Mouse (Mus musculus) myocyte (in vitro differentiated cells): ENCODE measurements around the gene Stk36. TPM values are rescaled to one million over a fixed set of nuclear protein-coding genes. Genes with fewer than 3 reads are reported as not detected.
A peak's percentile ranks its signal among the peaks of the same experiment; 100 is the strongest.

Source experiments
- H3K27me3 ChIP-seq: one replicate; pipeline ENCODE4 v1.6.1; 2011; ENCODE audit not compliant: control insufficient read depth, insufficient read depth, insufficient read length
- H3K36me3 ChIP-seq: one replicate; pipeline ENCODE4 v1.6.1; 2011; ENCODE audit not compliant: control insufficient read depth, insufficient read depth
- H3K4me2 ChIP-seq: one replicate; pipeline ENCODE4 v1.6.1; 2011; ENCODE audit warnings: low read depth, control low read depth
- H3K4me3 ChIP-seq: one replicate; pipeline ENCODE4 v1.5.1; 2011; ENCODE audit warnings: mild to moderate bottlenecking, control low read depth, moderate library complexity
- H3K79me2 ChIP-seq: one replicate; pipeline ENCODE4 v1.6.1; 2011; ENCODE audit not compliant: control insufficient read depth, insufficient read depth
- H3ac ChIP-seq: one replicate; pipeline ENCODE4 v1.6.1; 2011; ENCODE audit not compliant: control insufficient read depth, insufficient read length
- CEBPB ChIP-seq: IDR thresholded peaks from 2 replicates; pipeline ENCODE4 v1.6.1; 2011; ENCODE audit warnings: mild to moderate bottlenecking, moderate library complexity; ENCODE audit not compliant: poor library complexity, insufficient read depth, severe bottlenecking
- E2F4 ChIP-seq: IDR thresholded peaks from one replicate; pipeline ENCODE4 v1.6.1; 2011; ENCODE audit warnings: mild to moderate bottlenecking, control low read depth, moderate library complexity; ENCODE audit not compliant: insufficient read depth
- MAX ChIP-seq: IDR thresholded peaks from one replicate; pipeline ENCODE4 v1.6.1; 2011; ENCODE audit warnings: low read depth, mild to moderate bottlenecking, control low read depth
- MYOD1 ChIP-seq, 3 experiments: IDR thresholded peaks; one replicate each; pipeline ENCODE4 v1.6.1; 2011; ENCODE audit warnings: control low read depth in 2 of 3, low read depth in 2 of 3, mild to moderate bottlenecking in 2 of 3, moderate library complexity in 1 of 3; ENCODE audit not compliant: insufficient read length in 2 of 3, control insufficient read depth in 1 of 3
- MYOG ChIP-seq, 3 experiments: IDR thresholded peaks; one replicate each; pipeline ENCODE4 v1.6.1; 2011; ENCODE audit warnings: control low read depth in 2 of 3, low read depth in 2 of 3, mild to moderate bottlenecking in 2 of 3; ENCODE audit not compliant: insufficient read length in 2 of 3, control insufficient read depth in 1 of 3, insufficient read depth in 1 of 3
- POLR2A ChIP-seq: IDR thresholded peaks from one replicate; pipeline ENCODE4 v1.6.1; 2011; ENCODE audit warnings: low read depth, mild to moderate bottlenecking, control low read depth, moderate library complexity; ENCODE audit not compliant: insufficient read length
- POLR2AphosphoS2 ChIP-seq: IDR thresholded peaks from one replicate; pipeline ENCODE4 v1.6.1; 2011; ENCODE audit warnings: low read depth, control low read depth; ENCODE audit not compliant: insufficient read length
- REST ChIP-seq: IDR thresholded peaks from one replicate; pipeline ENCODE4 v1.6.1; 2011; ENCODE audit warnings: mild to moderate bottlenecking, control low read depth, moderate library complexity; ENCODE audit not compliant: insufficient read depth, insufficient read length
- SRF ChIP-seq: IDR thresholded peaks from one replicate; pipeline ENCODE4 v1.6.1; 2011; ENCODE audit warnings: low read depth; ENCODE audit not compliant: control insufficient read depth, insufficient read length
- TCF12 ChIP-seq: IDR thresholded peaks from one replicate; pipeline ENCODE4 v1.6.1; 2011; ENCODE audit warnings: mild to moderate bottlenecking, control low read depth; ENCODE audit not compliant: poor library complexity, insufficient read depth, severe bottlenecking
- TCF3 ChIP-seq: IDR thresholded peaks from one replicate; pipeline ENCODE4 v1.6.1; 2011; ENCODE audit warnings: low read depth, control low read depth; ENCODE audit not compliant: insufficient read length
- USF1 ChIP-seq: IDR thresholded peaks from one replicate; pipeline ENCODE4 v1.6.1; 2011; ENCODE audit warnings: low read depth, mild to moderate bottlenecking, control low read depth, moderate library complexity
- polyA plus RNA-seq: library from polyadenylated mRNA; unstranded; fragments of >200 nt; fragmentation: generic; extraction: Trizol; gene quantifications from one replicate; pipeline ENCODE4 v1.2.1, GENCODE M21; 2012; ENCODE audit warnings: missing spikeins

The Stk36 gene
- polyA plus RNA-seq, 1 experiment = 5.2 TPM

GRCm38 (mm10) chr1:74582621-74583020 is 18.6 kb upstream of the Stk36 start:
- TF ChIP-seq SRF = no peak
- TF ChIP-seq USF1 = no peak
- no peak for TF ChIP-seq MYOD1 (IDR thresholded peaks at IDR 0.05; ENCODE audit: control insufficient read depth in 1 of 3, insufficient read length in 2 of 3, low read depth in 2 of 3)
- TF ChIP-seq E2F4 = no peak
- no peak for TF ChIP-seq CEBPB
- TF ChIP-seq TCF3 = no peak
- no peak for TF ChIP-seq MYOG (IDR thresholded peaks at IDR 0.05; ENCODE audit: control insufficient read depth in 1 of 3, insufficient read depth in 1 of 3, insufficient read length in 2 of 3, low read depth in 2 of 3)
- no peak for TF ChIP-seq POLR2AphosphoS2
- TF ChIP-seq MAX = no peak
- no peak for TF ChIP-seq TCF12
- no peak for TF ChIP-seq POLR2A
- TF ChIP-seq REST = no peak
- Histone ChIP-seq H3K27me3 (no peaks in the 10 kb centered on the region), H3ac (no peak overlapping the region), H3K4me2 (no peak overlapping the region), H3K79me2 (peaks cover 48% of the 10 kb centered on the region), H3K36me3 (peaks cover 32% of the 10 kb centered on the region), H3K4me3 (no peak overlapping the region)

- peak overlapping the region; percentile 8 for H3K4me2 ChIP-seq
- peaks cover 48% of the 10 kb centered on the region for H3K79me2 ChIP-seq
- peak in 1 of 3 experiments; percentile 11 for TF ChIP-seq MYOD1 (IDR thresholded peaks at IDR 0.05; ENCODE audit: control insufficient read depth in 1 of 3, insufficient read length in 2 of 3, low read depth in 2 of 3)
- TF ChIP-seq MYOG (IDR thresholded peaks at IDR 0.05; ENCODE audit: control insufficient read depth in 1 of 3, insufficient read depth in 1 of 3, insufficient read length in 2 of 3, low read depth in 2 of 3) = no peak
- no peak overlapping the region for H3K4me3 ChIP-seq
- H3ac ChIP-seq = no peak overlapping the region
- peaks cover 22% of the 10 kb centered on the region for H3K36me3 ChIP-seq
- H3K27me3 ChIP-seq = no peaks in the 10 kb centered on the region
Observed at GRCm38 (mm10) chr1:74584616-74585398, 16.4 kb upstream of the Stk36 start.

- Histone ChIP-seq H3K79me2 (peaks cover 46% of the 10 kb centered on the region), H3K36me3 (peaks cover 10% of the 10 kb centered on the region), H3K4me2 (peak overlapping the region; percentile 84), H3K27me3 (no peaks in the 10 kb centered on the region), H3K4me3 (peak overlapping the region; percentile 66), H3ac (peak overlapping the region; percentile 49)
- TF ChIP-seq CEBPB (no peak), POLR2A (peak; percentile 3), MYOD1 (IDR thresholded peaks at IDR 0.05; ENCODE audit: control insufficient read depth in 1 of 3, insufficient read length in 2 of 3, low read depth in 2 of 3) (no peak), USF1 (peak; percentile 36), SRF (no peak), MAX (no peak)
Observed at GRCm38 (mm10) chr1:74587233-74587772, 13.9 kb upstream of the Stk36 start.

GRCm38 (mm10) chr1:74587773-74588445 is 13.3 kb upstream of the Stk36 start, which contains the start of the genes Zfp142 and Bcs1l:
Gene Zfp142, minus strand, starts transcription at chr1:74588246.
Gene Bcs1l, plus strand, starts transcription at chr1:74588289.
- peak within 1 kb of the TSS; percentile 49 for H3ac ChIP-seq
- H3K27me3 ChIP-seq = no peaks in the 10 kb centered on the region
- peaks cover 40% of the 10 kb centered on the region for H3K79me2 ChIP-seq
- no peak for TF ChIP-seq MYOG (IDR thresholded peaks at IDR 0.05; ENCODE audit: control insufficient read depth in 1 of 3, insufficient read depth in 1 of 3, insufficient read length in 2 of 3, low read depth in 2 of 3)
- peak; percentile 51 for TF ChIP-seq POLR2A
- TF ChIP-seq MYOD1 (IDR thresholded peaks at IDR 0.05; ENCODE audit: control insufficient read depth in 1 of 3, insufficient read length in 2 of 3, low read depth in 2 of 3) = no peak
- TF ChIP-seq SRF = no peak
- no peak for TF ChIP-seq TCF12
- TF ChIP-seq TCF3 = no peak
- no peak for TF ChIP-seq USF1
- TF ChIP-seq E2F4 = peak; percentile 23
- TF ChIP-seq POLR2AphosphoS2 = peak; percentile 69
- no peak for TF ChIP-seq CEBPB
- no peak for TF ChIP-seq MAX
- TF ChIP-seq REST = no peak
- H3K4me3 ChIP-seq = peak within 1 kb of the TSS; percentile 66
- H3K4me2 ChIP-seq = peak within 1 kb of the TSS; percentile 84
- peaks cover 10% of the 10 kb centered on the region for H3K36me3 ChIP-seq

GRCm38 (mm10) chr1:74594434-74594833 is 6.8 kb upstream of the Stk36 start:
- H3K4me2 ChIP-seq = no peak overlapping the region

More at GRCm38 (mm10) chr1:74594434-74594833, 6.8 kb upstream of the Stk36 start:
- peaks cover 5% of the 10 kb centered on the region for H3K79me2 ChIP-seq
- H3K4me3 ChIP-seq = no peak overlapping the region
- H3K27me3 ChIP-seq = no peaks in the 10 kb centered on the region
- H3K36me3 ChIP-seq = peaks cover 32% of the 10 kb centered on the region
- no peak for TF ChIP-seq MYOD1 (IDR thresholded peaks at IDR 0.05; ENCODE audit: control insufficient read depth in 1 of 3, insufficient read length in 2 of 3, low read depth in 2 of 3)
- peak; percentile 7 for TF ChIP-seq POLR2A
- no peak overlapping the region for H3ac ChIP-seq
